Mouse (Mus musculus): Measurements from ENCODE around the gene Ankrd63.

GRCm38 (mm10) chr2:118697311-118697877 is 6.4 kb downstream of the Ankrd63 start:
- TF ChIP-seq CTCF (IDR thresholded peaks at IDR 0.05; ENCODE audit: extremely low read depth, insufficient read length, insufficient replicate concordance, low read depth, low read length) (no peak), POLR2A (IDR thresholded peaks at IDR 0.05; ENCODE audit: low read depth, low read length) (no peak)
